Mouse (Mus musculus) myocyte (in vitro differentiated cells): ENCODE results near the gene 2010300C02Rik. TPM values are rescaled to one million over a fixed set of nuclear protein-coding genes. Genes with fewer than 3 reads are reported as not detected.

ENCODE experiments used
- H3K27me3 ChIP-seq: one replicate; pipeline ENCODE4 v1.6.1; 2011; ENCODE audit not compliant: control insufficient read depth, insufficient read depth, insufficient read length
- H3K36me3 ChIP-seq: one replicate; pipeline ENCODE4 v1.6.1; 2011; ENCODE audit not compliant: control insufficient read depth, insufficient read depth
- H3K4me2 ChIP-seq: one replicate; pipeline ENCODE4 v1.6.1; 2011; ENCODE audit warnings: low read depth, control low read depth
- H3K4me3 ChIP-seq: one replicate; pipeline ENCODE4 v1.5.1; 2011; ENCODE audit warnings: mild to moderate bottlenecking, control low read depth, moderate library complexity
- H3K79me2 ChIP-seq: one replicate; pipeline ENCODE4 v1.6.1; 2011; ENCODE audit not compliant: control insufficient read depth, insufficient read depth
- H3ac ChIP-seq: one replicate; pipeline ENCODE4 v1.6.1; 2011; ENCODE audit not compliant: control insufficient read depth, insufficient read length
- CEBPB ChIP-seq: IDR thresholded peaks from 2 replicates; pipeline ENCODE4 v1.6.1; 2011; ENCODE audit warnings: mild to moderate bottlenecking, moderate library complexity; ENCODE audit not compliant: poor library complexity, insufficient read depth, severe bottlenecking
- E2F4 ChIP-seq: IDR thresholded peaks from one replicate; pipeline ENCODE4 v1.6.1; 2011; ENCODE audit warnings: mild to moderate bottlenecking, control low read depth, moderate library complexity; ENCODE audit not compliant: insufficient read depth
- MAX ChIP-seq: IDR thresholded peaks from one replicate; pipeline ENCODE4 v1.6.1; 2011; ENCODE audit warnings: low read depth, mild to moderate bottlenecking, control low read depth
- MYOD1 ChIP-seq, 3 experiments: IDR thresholded peaks; one replicate each; pipeline ENCODE4 v1.6.1; 2011; ENCODE audit warnings: control low read depth in 2 of 3, low read depth in 2 of 3, mild to moderate bottlenecking in 2 of 3, moderate library complexity in 1 of 3; ENCODE audit not compliant: insufficient read length in 2 of 3, control insufficient read depth in 1 of 3
- MYOG ChIP-seq, 3 experiments: IDR thresholded peaks; one replicate each; pipeline ENCODE4 v1.6.1; 2011; ENCODE audit warnings: control low read depth in 2 of 3, low read depth in 2 of 3, mild to moderate bottlenecking in 2 of 3; ENCODE audit not compliant: insufficient read length in 2 of 3, control insufficient read depth in 1 of 3, insufficient read depth in 1 of 3
- POLR2A ChIP-seq: IDR thresholded peaks from one replicate; pipeline ENCODE4 v1.6.1; 2011; ENCODE audit warnings: low read depth, mild to moderate bottlenecking, control low read depth, moderate library complexity; ENCODE audit not compliant: insufficient read length
- POLR2AphosphoS2 ChIP-seq: IDR thresholded peaks from one replicate; pipeline ENCODE4 v1.6.1; 2011; ENCODE audit warnings: low read depth, control low read depth; ENCODE audit not compliant: insufficient read length
- REST ChIP-seq: IDR thresholded peaks from one replicate; pipeline ENCODE4 v1.6.1; 2011; ENCODE audit warnings: mild to moderate bottlenecking, control low read depth, moderate library complexity; ENCODE audit not compliant: insufficient read depth, insufficient read length
- SRF ChIP-seq: IDR thresholded peaks from one replicate; pipeline ENCODE4 v1.6.1; 2011; ENCODE audit warnings: low read depth; ENCODE audit not compliant: control insufficient read depth, insufficient read length
- TCF12 ChIP-seq: IDR thresholded peaks from one replicate; pipeline ENCODE4 v1.6.1; 2011; ENCODE audit warnings: mild to moderate bottlenecking, control low read depth; ENCODE audit not compliant: poor library complexity, insufficient read depth, severe bottlenecking
- TCF3 ChIP-seq: IDR thresholded peaks from one replicate; pipeline ENCODE4 v1.6.1; 2011; ENCODE audit warnings: low read depth, control low read depth; ENCODE audit not compliant: insufficient read length
- USF1 ChIP-seq: IDR thresholded peaks from one replicate; pipeline ENCODE4 v1.6.1; 2011; ENCODE audit warnings: low read depth, mild to moderate bottlenecking, control low read depth, moderate library complexity
- polyA plus RNA-seq: library from polyadenylated mRNA; unstranded; fragments of >200 nt; fragmentation: generic; extraction: Trizol; gene quantifications from one replicate; pipeline ENCODE4 v1.2.1, GENCODE M21; 2012; ENCODE audit warnings: missing spikeins

2010300C02Rik gene
- polyA plus RNA-seq, 1 experiment = not detected

DNA sequence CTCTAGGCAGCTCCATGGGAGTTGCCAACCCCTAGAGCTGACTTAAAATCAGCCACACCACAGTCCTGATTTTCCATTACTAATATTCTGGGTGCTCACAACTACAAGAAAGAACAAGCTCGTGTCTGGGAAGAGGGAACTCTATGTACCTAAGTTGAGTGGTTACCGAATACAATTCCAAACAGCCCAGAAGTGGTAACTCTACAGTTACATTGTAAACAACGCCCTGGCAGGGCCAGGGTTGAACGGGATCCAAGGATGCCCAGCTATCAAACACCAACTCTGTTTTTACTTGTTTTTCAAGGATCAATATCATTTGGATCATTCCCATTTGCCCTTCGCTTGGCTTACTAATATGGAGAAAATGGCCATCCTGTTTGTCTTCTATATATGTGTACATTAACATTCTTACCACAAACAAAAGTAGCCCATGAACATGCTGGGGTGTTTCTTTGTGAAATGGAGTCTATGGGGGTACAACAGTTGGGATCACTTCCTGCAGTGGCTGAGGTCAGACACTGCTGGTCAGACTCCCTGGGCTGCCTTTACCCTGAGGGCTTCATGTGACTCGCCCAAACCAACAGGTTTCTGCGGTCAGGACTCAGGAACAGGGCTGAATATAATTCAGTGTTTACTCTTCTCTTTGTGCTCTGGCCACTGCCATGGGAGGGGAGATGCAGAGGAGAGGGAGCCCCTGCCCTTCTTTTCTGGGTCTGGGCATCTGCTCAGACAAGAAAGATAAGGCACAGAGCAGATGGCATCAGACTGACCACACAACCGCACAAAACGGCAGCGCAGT is 89.3 kb downstream of the 2010300C02Rik start:
- no peaks in the 10 kb centered on the region for H3K79me2 ChIP-seq
- no peaks in the 10 kb centered on the region for H3K36me3 ChIP-seq
- no peak overlapping the region for H3ac ChIP-seq
- H3K27me3 ChIP-seq = no peaks in the 10 kb centered on the region
- H3K4me3 ChIP-seq = no peak overlapping the region
- TF ChIP-seq MAX (no peak), TCF3 (no peak), USF1 (no peak), POLR2AphosphoS2 (no peak), E2F4 (no peak), REST (no peak), SRF (no peak), CEBPB (no peak), POLR2A (no peak), MYOD1 (IDR thresholded peaks at IDR 0.05; ENCODE audit: control insufficient read depth in 1 of 3, insufficient read length in 2 of 3, low read depth in 2 of 3) (no peak), TCF12 (no peak), MYOG (IDR thresholded peaks at IDR 0.05; ENCODE audit: control insufficient read depth in 1 of 3, insufficient read depth in 1 of 3, insufficient read length in 2 of 3, low read depth in 2 of 3) (no peak)
- no peak overlapping the region for H3K4me2 ChIP-seq

GRCm38 (mm10) chr1:37629876-37630275 is 90.0 kb downstream of the 2010300C02Rik start:
- Histone ChIP-seq H3K4me3 (no peak overlapping the region), H3K4me2 (no peak overlapping the region), H3K27me3 (no peaks in the 10 kb centered on the region), H3K79me2 (no peaks in the 10 kb centered on the region), H3ac (no peak overlapping the region), H3K36me3 (no peaks in the 10 kb centered on the region)
- TF ChIP-seq POLR2AphosphoS2 (no peak), POLR2A (no peak), E2F4 (no peak), CEBPB (no peak), TCF12 (no peak), MYOD1 (IDR thresholded peaks at IDR 0.05; ENCODE audit: control insufficient read depth in 1 of 3, insufficient read length in 2 of 3, low read depth in 2 of 3) (no peak), REST (no peak), MAX (no peak), SRF (no peak)

DNA sequence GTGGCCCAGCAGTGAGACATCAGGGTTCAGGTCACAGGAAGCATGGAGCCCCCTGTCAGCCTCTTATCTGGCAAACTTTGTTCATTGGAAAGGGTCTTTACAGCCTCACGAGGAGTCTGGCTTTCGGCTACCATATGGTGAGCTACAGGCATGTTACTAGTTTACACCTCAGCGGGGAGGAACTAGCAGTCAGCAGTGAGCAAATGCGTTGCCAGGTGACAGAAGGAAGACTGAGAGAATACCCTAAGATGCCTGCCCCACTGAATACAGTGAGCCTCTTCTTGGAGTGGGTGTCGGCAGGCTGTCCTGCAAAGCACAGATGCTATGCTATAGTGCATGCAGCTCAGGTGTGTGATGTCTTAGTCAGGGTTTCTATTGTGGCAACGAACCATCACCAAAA is 91.1 kb downstream of the 2010300C02Rik start:
- peaks cover 6% of the 10 kb centered on the region for H3K27me3 ChIP-seq
- no peaks in the 10 kb centered on the region for H3K79me2 ChIP-seq
- no peak overlapping the region for H3K4me3 ChIP-seq
- H3ac ChIP-seq = no peak overlapping the region
- no peaks in the 10 kb centered on the region for H3K36me3 ChIP-seq
- no peak overlapping the region for H3K4me2 ChIP-seq
- TF ChIP-seq MYOG (IDR thresholded peaks at IDR 0.05; ENCODE audit: control insufficient read depth in 1 of 3, insufficient read depth in 1 of 3, insufficient read length in 2 of 3, low read depth in 2 of 3) (no peak), TCF3 (no peak), CEBPB (no peak), MYOD1 (IDR thresholded peaks at IDR 0.05; ENCODE audit: control insufficient read depth in 1 of 3, insufficient read length in 2 of 3, low read depth in 2 of 3) (no peak), SRF (no peak), E2F4 (no peak), MAX (no peak), REST (no peak)

DNA sequence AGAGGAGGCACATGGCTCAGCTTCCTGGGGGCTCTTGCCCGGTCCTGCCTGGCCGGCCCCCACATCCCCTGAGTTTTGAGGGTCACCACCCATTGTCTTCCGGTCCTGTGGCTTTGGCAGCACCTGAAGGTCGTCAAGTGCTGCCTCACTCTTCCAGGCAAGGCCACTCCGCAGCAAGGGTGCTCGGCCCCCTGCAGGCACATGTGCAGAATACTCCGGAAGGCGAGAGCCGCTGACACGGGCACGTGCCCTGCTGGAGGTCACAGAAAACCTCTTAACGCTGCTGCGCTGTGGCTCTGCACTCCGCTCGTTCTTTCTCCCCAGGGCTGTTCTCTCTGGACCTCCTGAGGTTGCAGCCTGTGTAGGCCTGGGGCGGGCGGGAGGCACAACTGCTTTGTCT is 95.7 kb downstream of the 2010300C02Rik start:
- TF ChIP-seq POLR2AphosphoS2 = no peak
- no peak for TF ChIP-seq CEBPB
- no peak for TF ChIP-seq E2F4
- no peak for TF ChIP-seq MAX
- TF ChIP-seq SRF = no peak
- TF ChIP-seq MYOD1 (IDR thresholded peaks at IDR 0.05; ENCODE audit: control insufficient read depth in 1 of 3, insufficient read length in 2 of 3, low read depth in 2 of 3) = no peak
- no peak for TF ChIP-seq REST
- no peak for TF ChIP-seq USF1
- no peak for TF ChIP-seq TCF3
- no peak for TF ChIP-seq POLR2A
- no peak for TF ChIP-seq TCF12
- no peak for TF ChIP-seq MYOG (IDR thresholded peaks at IDR 0.05; ENCODE audit: control insufficient read depth in 1 of 3, insufficient read depth in 1 of 3, insufficient read length in 2 of 3, low read depth in 2 of 3)
- no peaks in the 10 kb centered on the region for H3K79me2 ChIP-seq
- H3K27me3 ChIP-seq = peaks cover 7% of the 10 kb centered on the region
- no peak overlapping the region for H3K4me2 ChIP-seq
- H3K4me3 ChIP-seq = no peak overlapping the region
- H3ac ChIP-seq = no peak overlapping the region
- H3K36me3 ChIP-seq = no peaks in the 10 kb centered on the region

GRCm38 (mm10) chr1:37622049-37622448 is 97.8 kb downstream of the 2010300C02Rik start:
- no peak for TF ChIP-seq E2F4
- no peak for TF ChIP-seq TCF12
- no peak for TF ChIP-seq USF1
- no peak for TF ChIP-seq POLR2AphosphoS2
- no peak for TF ChIP-seq MYOG (IDR thresholded peaks at IDR 0.05; ENCODE audit: control insufficient read depth in 1 of 3, insufficient read depth in 1 of 3, insufficient read length in 2 of 3, low read depth in 2 of 3)
- TF ChIP-seq MAX = no peak
- no peak for TF ChIP-seq SRF
- TF ChIP-seq TCF3 = no peak
- TF ChIP-seq CEBPB = no peak
- no peak overlapping the region for H3K4me2 ChIP-seq
- H3K36me3 ChIP-seq = no peaks in the 10 kb centered on the region
- no peak overlapping the region for H3K4me3 ChIP-seq
- no peak overlapping the region for H3ac ChIP-seq
- peaks cover 7% of the 10 kb centered on the region for H3K27me3 ChIP-seq
- H3K79me2 ChIP-seq = no peaks in the 10 kb centered on the region
